Mouse (Mus musculus) liver, embryonic 12.5 days (tissue): ENCODE results near the gene H2-Ke6. TPM values are rescaled to one million over a fixed set of nuclear protein-coding genes. Genes with fewer than 3 reads are reported as not detected.

ENCODE experiments used
- ATAC-seq: fragments of 200-750 bp; cut with Nextera tagmentation; 2 replicates; pipeline ENCODE4 v1.8.0; 2017; ENCODE audit warnings: moderate number of reproducible peaks, mild to moderate bottlenecking, moderate library complexity
- H3K27ac ChIP-seq: fragments of 300-500 bp; sonication (generic); 2 replicates; pipeline ENCODE4 v1.5.1; 2016; ENCODE audit warnings: mild to moderate bottlenecking
- H3K27me3 ChIP-seq: fragments of 300-500 bp; sonication (generic); replicated peaks from 2 replicates; pipeline ENCODE4 v1.6.1; 2016; ENCODE audit warnings: mild to moderate bottlenecking, moderate library complexity
- H3K36me3 ChIP-seq: fragments of 300-500 bp; sonication (generic); 2 replicates; pipeline ENCODE4 v1.6.1; 2016; ENCODE audit warnings: mild to moderate bottlenecking, moderate library complexity
- H3K4me1 ChIP-seq: fragments of 300-500 bp; sonication (generic); 2 replicates; pipeline ENCODE4 v1.6.1; 2016
- H3K4me2 ChIP-seq: fragments of 300-500 bp; sonication (generic); 2 replicates; pipeline ENCODE4 v1.6.1; 2016; ENCODE audit warnings: mild to moderate bottlenecking, moderate library complexity
- H3K4me3 ChIP-seq: fragments of 300-500 bp; sonication (generic); 2 replicates; pipeline ENCODE4 v1.5.1; 2016; ENCODE audit warnings: mild to moderate bottlenecking, moderate library complexity
- H3K9ac ChIP-seq: fragments of 300-500 bp; sonication (generic); 2 replicates; pipeline ENCODE4 v1.6.1; 2016; ENCODE audit warnings: mild to moderate bottlenecking, moderate library complexity
- H3K9me3 ChIP-seq: fragments of 300-500 bp; sonication (generic); replicated peaks from 2 replicates; pipeline ENCODE4 v1.6.1; 2016; ENCODE audit warnings: mild to moderate bottlenecking, moderate library complexity
- WGBS: fragments of 180-500 bp; shearing (Covaris S2); methylation state at CpG from one replicate; pipeline ENCODE4 v1.1.7; 2016; ENCODE audit not compliant: insufficient replicate concordance; 5-methylcytosine and 5-hydroxymethylcytosine counted together
- polyA plus RNA-seq: library from polyadenylated mRNA; unstranded; fragments of >200 nt; fragmentation: Nextera tagmentation; extraction: Ambion mirVana; gene quantifications from 2 replicates; pipeline ENCODE4 v1.2.1, GENCODE M21; 2016

Gene H2-Ke6
- polyA plus RNA-seq, 1 experiment from 2014 or later: 33.2 TPM

DNA sequence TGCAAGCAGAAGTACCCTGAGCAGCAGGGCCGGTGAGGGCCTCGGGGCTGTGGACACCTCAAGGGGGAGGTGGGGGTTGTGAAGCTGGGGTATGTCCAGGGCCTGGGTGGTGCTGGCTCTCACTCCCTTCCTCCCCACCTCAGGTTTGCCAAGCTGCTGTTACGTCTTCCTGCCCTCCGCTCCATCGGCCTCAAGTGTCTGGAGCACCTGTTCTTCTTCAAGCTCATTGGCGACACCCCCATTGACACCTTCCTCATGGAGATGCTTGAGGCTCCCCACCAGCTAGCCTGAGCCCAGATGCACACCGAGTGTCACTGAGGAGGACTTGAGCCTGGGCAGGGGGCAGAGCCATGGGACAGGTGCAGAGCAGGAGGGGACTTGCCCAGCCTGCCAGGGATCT lies 9.4 kb upstream of the H2-Ke6 start:
- no peak overlapping the region for H3K9ac ChIP-seq
- no peak overlapping the region for H3K4me2 ChIP-seq
- ATAC-seq: no peak
- no peaks in the 10 kb centered on the region for H3K9me3 ChIP-seq
- H3K4me3 ChIP-seq: no peak overlapping the region
- WGBS: 82% methylated on average over 7 of the region's 7 CpGs
- peaks cover 45% of the 10 kb centered on the region for H3K4me1 ChIP-seq
- no peak overlapping the region for H3K27ac ChIP-seq
- H3K36me3 ChIP-seq: peaks cover 52% of the 10 kb centered on the region
- peaks cover 47% of the 10 kb centered on the region for H3K27me3 ChIP-seq

DNA sequence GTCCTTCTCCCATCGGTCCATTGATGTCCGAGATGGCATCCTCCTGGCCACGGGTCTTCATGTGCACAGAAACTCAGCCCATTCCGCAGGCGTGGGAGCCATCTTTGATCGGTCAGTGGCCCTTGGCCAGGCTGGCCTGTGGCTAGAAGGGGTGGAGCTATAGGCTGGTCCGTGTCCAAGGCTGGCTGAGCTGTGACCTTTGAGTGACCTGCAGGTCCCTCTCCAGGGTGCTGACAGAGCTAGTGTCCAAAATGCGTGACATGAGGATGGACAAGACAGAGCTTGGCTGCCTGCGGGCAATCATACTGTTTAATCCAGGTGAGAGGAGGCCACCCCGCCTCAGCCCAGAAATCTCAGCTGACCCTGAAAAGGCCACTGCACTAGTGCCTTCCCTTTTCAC lies 8.8 kb upstream of the H2-Ke6 start:
- H3K36me3 ChIP-seq: peaks cover 52% of the 10 kb centered on the region
- peaks cover 41% of the 10 kb centered on the region for H3K27me3 ChIP-seq
- H3K9me3 ChIP-seq: no peaks in the 10 kb centered on the region
- no peak overlapping the region for H3K9ac ChIP-seq
- H3K4me1 ChIP-seq: peaks cover 45% of the 10 kb centered on the region
- H3K27ac ChIP-seq: no peak overlapping the region
- H3K4me3 ChIP-seq: no peak overlapping the region
- no peak overlapping the region for H3K4me2 ChIP-seq
- no peak for ATAC-seq
- 82% methylated on average over 10 of the region's 10 CpGs for WGBS

DNA sequence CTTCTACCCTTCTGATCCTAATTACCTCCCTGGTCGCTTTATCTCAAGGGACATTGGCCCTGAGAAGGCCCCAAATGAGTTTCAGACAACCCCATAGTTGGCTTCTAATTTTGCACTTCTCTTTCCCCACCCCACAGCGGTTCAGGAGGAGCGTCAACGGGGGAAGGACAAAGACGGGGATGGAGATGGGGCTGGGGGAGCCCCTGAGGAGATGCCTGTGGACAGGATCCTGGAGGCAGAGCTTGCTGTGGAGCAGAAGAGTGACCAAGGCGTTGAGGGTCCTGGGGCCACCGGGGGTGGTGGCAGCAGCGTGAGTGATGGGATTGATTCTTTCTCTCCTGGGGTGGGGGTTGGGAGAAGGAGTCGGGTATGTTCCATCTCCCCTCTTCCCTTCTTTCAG lies 7.7 kb upstream of the H2-Ke6 start:
- no peaks in the 10 kb centered on the region for H3K9me3 ChIP-seq
- ATAC-seq: no peak
- peaks cover 30% of the 10 kb centered on the region for H3K27me3 ChIP-seq
- no peak overlapping the region for H3K4me3 ChIP-seq
- H3K27ac ChIP-seq: no peak overlapping the region
- H3K36me3 ChIP-seq: peaks cover 52% of the 10 kb centered on the region
- peaks cover 50% of the 10 kb centered on the region for H3K4me1 ChIP-seq
- H3K9ac ChIP-seq: no peak overlapping the region
- WGBS: 79% methylated on average over 9 of the region's 9 CpGs
- no peak overlapping the region for H3K4me2 ChIP-seq

DNA sequence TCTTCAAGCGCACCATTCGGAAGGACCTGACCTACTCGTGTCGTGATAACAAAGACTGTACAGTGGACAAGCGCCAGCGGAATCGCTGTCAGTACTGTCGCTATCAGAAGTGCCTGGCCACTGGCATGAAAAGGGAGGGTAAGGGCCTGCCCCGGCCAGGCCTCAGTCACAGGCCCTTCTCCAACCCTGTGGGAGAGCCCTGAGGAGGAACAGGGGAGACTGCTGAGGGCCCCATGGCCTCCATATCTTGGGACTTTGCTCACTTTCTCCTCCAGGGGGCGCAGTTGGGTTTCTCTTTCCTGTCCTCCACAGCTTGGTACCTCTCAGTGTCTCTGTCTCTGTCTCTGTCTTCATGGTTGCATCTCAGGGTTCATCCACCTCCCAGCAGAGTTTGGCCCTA lies 6.2 kb upstream of the H2-Ke6 start:
- no peak for ATAC-seq
- no peak overlapping the region for H3K4me3 ChIP-seq
- H3K4me1 ChIP-seq: peaks cover 60% of the 10 kb centered on the region
- peaks cover 67% of the 10 kb centered on the region for H3K36me3 ChIP-seq
- H3K27me3 ChIP-seq: peaks cover 15% of the 10 kb centered on the region
- H3K9me3 ChIP-seq: no peaks in the 10 kb centered on the region
- H3K4me2 ChIP-seq: peak overlapping the region; percentile 88; the same call in 1 of the 2 replicates
- H3K9ac ChIP-seq: no peak overlapping the region
- no peak overlapping the region for H3K27ac ChIP-seq
- 69% methylated on average over 10 of the region's 10 CpGs for WGBS

DNA sequence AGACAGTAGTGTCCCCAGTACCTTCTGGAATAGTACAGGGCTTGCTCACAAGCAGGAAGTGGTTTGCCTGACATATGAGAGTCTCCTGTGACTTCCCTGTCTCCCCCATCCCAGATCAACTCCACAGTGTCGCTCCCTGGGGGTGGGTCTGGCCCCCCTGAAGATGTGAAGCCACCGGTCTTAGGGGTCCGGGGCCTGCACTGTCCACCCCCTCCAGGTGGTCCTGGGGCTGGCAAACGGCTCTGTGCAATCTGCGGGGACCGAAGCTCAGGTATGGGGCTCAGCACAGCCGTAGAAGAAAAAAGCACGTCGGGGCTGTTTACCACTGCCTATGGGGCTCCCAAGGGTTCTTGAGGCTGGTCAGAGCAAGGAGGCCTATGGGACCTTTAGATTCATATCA lies 5.6 kb upstream of the H2-Ke6 start:
- Histone ChIP-seq H3K4me3 (peak overlapping the region; percentile 90), H3K27ac (peak overlapping the region; percentile 92), H3K4me2 (peak overlapping the region; percentile 88), H3K9ac (peak overlapping the region; percentile 97), H3K36me3 (peaks cover 73% of the 10 kb centered on the region), H3K27me3 (peaks cover 9% of the 10 kb centered on the region), H3K4me1 (peaks cover 60% of the 10 kb centered on the region), H3K9me3 (no peaks in the 10 kb centered on the region)
- ATAC-seq: no peak
- WGBS: 78% methylated on average over 9 of the region's 9 CpGs

DNA sequence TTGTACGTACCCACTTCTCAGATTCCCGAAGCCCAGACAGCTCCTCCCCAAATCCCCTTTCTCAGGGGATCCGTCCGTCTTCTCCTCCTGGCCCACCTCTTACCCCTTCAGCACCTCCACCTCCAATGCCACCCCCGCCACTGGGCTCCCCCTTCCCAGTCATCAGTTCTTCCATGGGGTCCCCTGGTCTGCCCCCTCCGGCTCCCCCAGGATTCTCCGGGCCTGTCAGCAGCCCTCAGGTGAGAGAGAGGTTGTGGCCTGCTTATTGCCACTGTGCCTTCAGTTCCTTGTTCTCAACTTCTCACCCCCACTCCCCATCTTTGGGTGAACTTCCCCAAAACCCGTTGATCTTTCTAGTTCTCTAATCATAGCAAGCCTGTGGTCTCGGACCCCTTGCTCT lies 4.9 kb upstream of the H2-Ke6 start:
- Histone ChIP-seq H3K27me3 (0 out of 2 replicates have a peak, but pooled peaks cover 3% of the 10 kb centered on the region), H3K4me3 (peak overlapping the region; percentile 90), H3K4me2 (peak overlapping the region; percentile 88), H3K9me3 (no peaks in the 10 kb centered on the region), H3K36me3 (peaks cover 71% of the 10 kb centered on the region), H3K27ac (peak overlapping the region; percentile 92), H3K9ac (peak overlapping the region; percentile 97), H3K4me1 (peaks cover 60% of the 10 kb centered on the region)
- no peak for ATAC-seq
- 21% methylated on average over 9 of the region's 9 CpGs for WGBS

DNA sequence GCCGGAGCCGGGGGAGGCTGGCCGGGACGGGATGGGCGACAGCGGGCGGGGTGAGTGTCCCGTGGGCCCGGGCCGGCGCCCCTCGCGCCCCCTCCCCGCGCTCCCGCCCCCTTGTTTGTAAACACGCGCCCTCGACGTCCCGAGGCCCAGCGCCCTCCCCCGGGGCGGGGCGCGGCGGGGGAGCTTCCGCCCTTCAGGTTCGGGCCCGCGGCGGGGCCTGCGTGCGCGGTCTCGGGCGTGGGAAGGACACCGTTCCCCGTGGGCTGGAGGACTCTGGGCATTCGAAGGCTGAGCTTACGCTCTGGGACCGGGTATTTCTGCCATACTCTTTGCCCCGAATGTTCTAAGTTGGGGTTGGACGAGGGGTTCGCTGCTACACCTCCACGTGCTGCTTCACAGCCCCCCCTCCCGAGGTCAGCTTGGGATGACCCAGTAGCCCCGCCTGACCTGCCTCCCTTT lies 4.3 kb upstream of the H2-Ke6 start:
- peak; percentile 30; the same call in 1 of the 2 replicates for ATAC-seq
- Histone ChIP-seq H3K4me2 (peak overlapping the region; percentile 88), H3K4me3 (peak overlapping the region; percentile 90), H3K9ac (peak overlapping the region; percentile 97), H3K27ac (peak overlapping the region; percentile 92), H3K27me3 (no peaks in the 10 kb centered on the region), H3K4me1 (peaks cover 59% of the 10 kb centered on the region), H3K36me3 (peaks cover 65% of the 10 kb centered on the region), H3K9me3 (no peaks in the 10 kb centered on the region)
- under 1% methylated on average over 39 of the region's 48 CpGs for WGBS

DNA sequence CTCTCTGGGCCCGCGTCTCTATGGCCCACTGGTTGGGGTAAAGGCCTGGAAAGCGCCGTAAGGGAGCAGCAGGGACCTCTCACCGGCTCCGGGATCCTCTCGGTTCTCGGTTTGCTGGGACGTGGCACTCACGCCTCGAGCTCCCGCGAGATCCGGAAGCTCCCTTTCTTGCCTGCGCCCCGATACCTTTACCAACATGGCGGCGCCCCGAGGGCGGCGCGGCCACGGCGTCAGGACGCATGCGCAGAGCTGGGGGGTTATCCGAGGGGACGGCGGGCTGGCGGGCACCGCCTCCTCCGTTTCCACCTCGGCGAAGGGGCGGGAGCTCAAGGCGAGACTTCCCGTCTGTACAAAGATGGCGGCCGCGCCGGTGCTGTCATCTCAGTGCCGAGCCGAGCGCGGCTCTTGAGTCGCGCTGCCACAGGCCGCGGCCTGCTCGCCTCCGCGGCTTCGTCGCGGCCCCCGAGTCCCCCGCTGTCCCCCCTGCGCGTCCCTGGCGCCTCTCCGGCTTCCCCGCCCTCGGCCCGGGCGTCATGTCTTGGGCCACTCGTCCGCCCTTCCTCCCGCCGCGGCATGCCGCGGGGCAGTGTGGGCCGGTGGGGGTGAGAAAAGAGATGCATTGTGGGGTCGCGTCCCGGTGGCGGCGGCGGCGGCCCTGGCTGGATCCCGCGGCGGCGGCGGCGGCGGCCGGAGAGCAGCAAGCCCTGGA lies 3.8 kb upstream of the H2-Ke6 start, which contains the start of the genes Slc39a7 and Rxrb:
Gene Slc39a7 (minus strand): TSS at position 218 of the 709 bp plus-strand sequence.
Gene Rxrb (plus strand): TSS at position 348 of the 709 bp plus-strand sequence.
- Histone ChIP-seq H3K27ac (peak within 1 kb of the TSS; percentile 92), H3K4me1 (peaks cover 63% of the 10 kb centered on the region), H3K36me3 (peaks cover 59% of the 10 kb centered on the region), H3K9me3 (no peaks in the 10 kb centered on the region), H3K9ac (peak within 1 kb of the TSS; percentile 97), H3K4me3 (peak within 1 kb of the TSS; percentile 90), H3K4me2 (peak within 1 kb of the TSS; percentile 88), H3K27me3 (no peaks in the 10 kb centered on the region)
- WGBS: under 1% methylated on average over 81 of the region's 88 CpGs
- ATAC-seq: peak; percentile 70

DNA sequence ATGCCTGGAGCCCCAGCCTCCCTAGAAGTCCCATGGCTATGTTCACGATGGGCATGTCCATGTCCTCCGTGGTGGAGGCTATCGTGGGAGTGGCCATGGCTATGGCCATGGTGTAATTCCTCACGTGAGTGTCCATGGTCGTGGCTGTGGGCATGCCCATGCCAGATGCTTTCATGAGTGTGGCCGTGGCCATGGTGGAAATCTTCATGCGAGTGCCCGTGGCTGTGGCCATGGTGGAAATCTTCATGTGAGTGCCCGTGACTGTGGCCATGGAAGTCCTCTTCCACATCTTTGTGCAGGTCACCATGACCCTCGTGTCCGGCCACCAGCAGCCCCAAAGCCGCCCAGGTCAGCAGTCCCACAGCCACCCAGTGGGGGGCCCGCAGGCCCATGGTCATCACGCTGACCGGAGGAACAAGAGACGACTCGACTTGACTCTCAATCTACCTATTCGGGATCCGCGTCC lies 3.0 kb upstream of the H2-Ke6 start:
- Histone ChIP-seq H3K4me3 (peak overlapping the region; percentile 90), H3K27me3 (no peaks in the 10 kb centered on the region), H3K4me2 (peak overlapping the region; percentile 88), H3K9ac (peak overlapping the region; percentile 97), H3K36me3 (peaks cover 52% of the 10 kb centered on the region), H3K27ac (peak overlapping the region; percentile 92), H3K9me3 (no peaks in the 10 kb centered on the region), H3K4me1 (peaks cover 68% of the 10 kb centered on the region)
- no peak for ATAC-seq
- WGBS: 4% methylated on average over 20 of the region's 20 CpGs

DNA sequence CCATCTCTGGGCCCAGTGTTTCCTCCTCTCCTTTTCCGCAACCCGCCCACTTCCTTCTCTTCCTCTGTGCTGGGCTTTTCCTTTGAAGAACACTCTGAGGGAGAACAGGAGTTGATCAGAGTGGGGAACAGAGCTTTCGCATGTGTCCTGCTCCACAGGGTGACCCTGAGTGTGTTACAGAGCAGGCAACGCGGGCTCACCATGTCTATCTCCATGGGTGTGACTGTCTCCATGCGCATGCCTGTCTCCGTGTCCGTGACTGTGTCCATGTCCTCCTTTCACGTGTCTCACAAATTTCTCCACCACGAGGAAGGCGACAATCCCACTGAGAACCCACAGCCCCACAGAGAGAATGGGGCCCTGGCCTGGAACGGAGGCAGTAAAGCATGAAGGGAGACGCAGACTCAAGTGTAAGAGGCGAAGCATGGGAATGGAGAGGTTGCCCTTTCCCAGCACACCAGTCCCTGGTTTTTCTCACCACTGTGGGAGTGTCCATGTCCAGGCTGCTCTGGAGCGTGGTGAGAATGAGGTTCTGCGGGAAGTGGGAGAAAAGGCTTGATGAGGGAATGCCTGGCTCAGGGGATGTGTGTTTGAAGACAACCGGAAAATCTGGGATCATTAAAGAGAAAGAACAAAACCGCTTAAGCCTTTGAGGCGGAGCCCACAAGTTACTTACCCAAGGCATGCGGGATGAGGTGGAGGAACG lies 2.2 kb upstream of the H2-Ke6 start:
- Histone ChIP-seq H3K27me3 (no peaks in the 10 kb centered on the region), H3K9me3 (no peaks in the 10 kb centered on the region), H3K4me2 (peak overlapping the region; percentile 88), H3K27ac (peak overlapping the region; percentile 92), H3K9ac (peak overlapping the region; percentile 97), H3K4me3 (peak overlapping the region; percentile 90), H3K36me3 (peaks cover 43% of the 10 kb centered on the region), H3K4me1 (peaks cover 76% of the 10 kb centered on the region)
- no peak for ATAC-seq
- WGBS: 77% methylated on average over 21 of the region's 21 CpGs

DNA sequence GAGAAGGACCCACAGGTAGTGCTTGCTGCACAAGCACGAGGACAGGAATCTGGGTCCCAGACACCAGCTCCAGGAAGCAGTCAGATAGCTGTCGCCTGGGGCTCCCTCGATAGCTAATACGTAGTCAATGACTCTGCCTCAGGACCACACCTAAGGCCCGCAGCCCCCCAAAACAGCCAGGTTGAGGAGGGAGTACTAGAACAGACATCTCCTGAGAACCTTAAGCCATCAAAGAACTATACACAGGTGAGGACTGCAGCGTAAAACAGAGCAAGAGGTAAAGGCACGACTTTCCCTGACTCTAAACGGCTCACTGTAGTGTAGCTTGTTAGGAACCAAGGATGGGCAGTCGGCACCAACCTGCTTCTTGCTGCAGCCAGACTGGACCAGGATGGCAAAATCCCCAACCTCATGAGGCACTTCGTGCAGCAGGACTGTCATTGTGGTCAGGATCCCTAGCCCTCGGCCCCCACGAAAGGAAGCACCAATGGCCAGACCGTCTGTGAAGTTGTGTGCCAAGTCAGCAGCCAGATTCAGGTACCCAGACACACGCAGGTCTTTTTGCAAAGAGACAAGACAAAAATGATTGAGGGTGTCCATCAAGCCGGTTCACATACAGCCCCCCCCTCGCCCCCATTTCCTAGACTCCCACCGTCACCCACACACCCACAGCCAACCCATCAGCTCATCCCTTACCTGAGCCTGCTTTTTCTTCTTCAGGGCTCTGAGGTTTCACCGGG lies 1.5 kb upstream of the H2-Ke6 start:
- WGBS: 75% methylated on average over 18 of the region's 18 CpGs
- Histone ChIP-seq H3K4me3 (peak overlapping the region; percentile 90), H3K4me1 (peaks cover 79% of the 10 kb centered on the region), H3K9ac (peak overlapping the region; percentile 97), H3K4me2 (peak overlapping the region; percentile 88), H3K9me3 (no peaks in the 10 kb centered on the region), H3K36me3 (peaks cover 36% of the 10 kb centered on the region), H3K27ac (0 out of 2 replicates have a peak overlapping the region, but pooled peaks have one; percentile 52), H3K27me3 (no peaks in the 10 kb centered on the region)
- no peak for ATAC-seq
